Mouse (Mus musculus) C2C12 (cell line): ENCODE results near the gene Zswim1.

Experiments
- CTCF ChIP-seq: IDR thresholded peaks from one replicate; pipeline ENCODE4 v1.5.1; 2011; ENCODE audit not compliant: control insufficient read depth, insufficient read depth, insufficient read length
- MAX ChIP-seq: IDR thresholded peaks from one replicate; pipeline ENCODE4 v1.6.1; 2011; ENCODE audit warnings: mild to moderate bottlenecking, control low read depth
- USF1 ChIP-seq: IDR thresholded peaks from one replicate; pipeline ENCODE4 v1.6.1; 2011; ENCODE audit warnings: low read depth, mild to moderate bottlenecking, control low read depth, moderate library complexity

GRCm38 (mm10) chr2:164868491-164868890 lies 46.0 kb downstream of the Zswim1 start:
- TF ChIP-seq USF1, result no peak
- no peak for TF ChIP-seq CTCF
- no peak for TF ChIP-seq MAX
